Mouse (Mus musculus): ENCODE results near the gene March9.

The March9 gene

GRCm38 (mm10) chr10:127061513-127061912 is 1.5 kb upstream of the March9 start:
- Histone ChIP-seq H3K4me3 (replicated peaks; ENCODE audit: low read length) (no peak overlapping the region), H3K27me3 (ENCODE audit: insufficient read depth, low read length) (peaks cover 13% of the 10 kb centered on the region), H3K36me3 (ENCODE audit: insufficient read depth, low read length) (peaks cover 39% of the 10 kb centered on the region), H3K9me3 (ENCODE audit: low read length) (no peaks in the 10 kb centered on the region), H3K4me1 (replicated peaks; ENCODE audit: low read depth, low read length) (peaks cover 74% of the 10 kb centered on the region)
- TF ChIP-seq CTCF (conservative IDR thresholded peaks at IDR 0.05; ENCODE audit: low read length) (no peak), POU5F1 (IDR thresholded peaks at IDR 0.05; ENCODE audit: borderline replicate concordance, low read length) (no peak), NANOG (IDR thresholded peaks at IDR 0.05; ENCODE audit: borderline replicate concordance, low read length) (no peak)

GRCm38 (mm10) chr10:127061085-127061484 is 1.1 kb upstream of the March9 start:
- no peaks in the 10 kb centered on the region for H3K9me3 ChIP-seq (ENCODE audit: low read length)
- peaks cover 74% of the 10 kb centered on the region for H3K4me1 ChIP-seq (replicated peaks; ENCODE audit: low read depth, low read length)
- TF ChIP-seq POU5F1 (IDR thresholded peaks at IDR 0.05; ENCODE audit: borderline replicate concordance, low read length), result no peak
- no peak for TF ChIP-seq CTCF (conservative IDR thresholded peaks at IDR 0.05; ENCODE audit: low read length)
- TF ChIP-seq NANOG (IDR thresholded peaks at IDR 0.05; ENCODE audit: borderline replicate concordance, low read length), result no peak
- peaks cover 13% of the 10 kb centered on the region for H3K27me3 ChIP-seq (ENCODE audit: insufficient read depth, low read length)
- peak overlapping the region; percentile 85 for H3K4me3 ChIP-seq (replicated peaks; ENCODE audit: low read length)
- H3K36me3 ChIP-seq (ENCODE audit: insufficient read depth, low read length), result peaks cover 39% of the 10 kb centered on the region

GRCm38 (mm10) chr10:127059174-127059967 is 613 bp downstream of the March9 start:
- Histone ChIP-seq H3K4me1 (replicated peaks; ENCODE audit: low read depth, low read length) (peaks cover 69% of the 10 kb centered on the region), H3K27me3 (ENCODE audit: insufficient read depth, low read length) (peaks cover 13% of the 10 kb centered on the region), H3K9me3 (ENCODE audit: low read length) (no peaks in the 10 kb centered on the region), H3K36me3 (ENCODE audit: insufficient read depth, low read length) (peaks cover 39% of the 10 kb centered on the region), H3K4me3 (replicated peaks; ENCODE audit: low read length) (peak overlapping the region; percentile 85)
- TF ChIP-seq CTCF (conservative IDR thresholded peaks at IDR 0.05; ENCODE audit: low read length) (no peak), NANOG (IDR thresholded peaks at IDR 0.05; ENCODE audit: borderline replicate concordance, low read length) (no peak), POU5F1 (IDR thresholded peaks at IDR 0.05; ENCODE audit: borderline replicate concordance, low read length) (no peak)

GRCm38 (mm10) chr10:127058708-127059107 is 1.3 kb downstream of the March9 start:
- Histone ChIP-seq H3K36me3 (ENCODE audit: insufficient read depth, low read length) (peaks cover 42% of the 10 kb centered on the region), H3K9me3 (ENCODE audit: low read length) (no peaks in the 10 kb centered on the region), H3K27me3 (ENCODE audit: insufficient read depth, low read length) (peaks cover 13% of the 10 kb centered on the region), H3K4me1 (replicated peaks; ENCODE audit: low read depth, low read length) (peaks cover 70% of the 10 kb centered on the region), H3K4me3 (replicated peaks; ENCODE audit: low read length) (peak overlapping the region; percentile 58)
- TF ChIP-seq NANOG (IDR thresholded peaks at IDR 0.05; ENCODE audit: borderline replicate concordance, low read length), result no peak

GRCm38 (mm10) chr10:127058161-127058560 is 1.8 kb downstream of the March9 start:
- Histone ChIP-seq H3K4me1 (replicated peaks; ENCODE audit: low read depth, low read length) (peaks cover 73% of the 10 kb centered on the region), H3K4me3 (replicated peaks; ENCODE audit: low read length) (peak overlapping the region; percentile 58), H3K9me3 (ENCODE audit: low read length) (no peaks in the 10 kb centered on the region), H3K36me3 (ENCODE audit: insufficient read depth, low read length) (peaks cover 42% of the 10 kb centered on the region), H3K27me3 (ENCODE audit: insufficient read depth, low read length) (peaks cover 13% of the 10 kb centered on the region)
- TF ChIP-seq NANOG (IDR thresholded peaks at IDR 0.05; ENCODE audit: borderline replicate concordance, low read length), result no peak
- TF ChIP-seq CTCF (conservative IDR thresholded peaks at IDR 0.05; ENCODE audit: low read length), result peak; percentile 97

- Histone ChIP-seq H3K36me3 (ENCODE audit: insufficient read depth, low read length) (peaks cover 42% of the 10 kb centered on the region), H3K9me3 (ENCODE audit: low read length) (no peaks in the 10 kb centered on the region), H3K4me1 (replicated peaks; ENCODE audit: low read depth, low read length) (peaks cover 59% of the 10 kb centered on the region), H3K27me3 (ENCODE audit: insufficient read depth, low read length) (peaks cover 17% of the 10 kb centered on the region), H3K4me3 (replicated peaks; ENCODE audit: low read length) (peak overlapping the region; percentile 23; the same call in 1 of the 2 replicates)
- TF ChIP-seq POU5F1 (IDR thresholded peaks at IDR 0.05; ENCODE audit: borderline replicate concordance, low read length) (no peak), CTCF (conservative IDR thresholded peaks at IDR 0.05; ENCODE audit: low read length) (no peak), NANOG (IDR thresholded peaks at IDR 0.05; ENCODE audit: borderline replicate concordance, low read length) (no peak)
Measured at GRCm38 (mm10) chr10:127056490-127056889, 3.5 kb downstream of the March9 start.

GRCm38 (mm10) chr10:127055406-127055805 is 4.6 kb downstream of the March9 start:
- Histone ChIP-seq H3K36me3 (ENCODE audit: insufficient read depth, low read length) (peaks cover 42% of the 10 kb centered on the region), H3K4me3 (replicated peaks; ENCODE audit: low read length) (no peak overlapping the region), H3K4me1 (replicated peaks; ENCODE audit: low read depth, low read length) (peaks cover 49% of the 10 kb centered on the region), H3K27me3 (ENCODE audit: insufficient read depth, low read length) (peaks cover 28% of the 10 kb centered on the region), H3K9me3 (ENCODE audit: low read length) (peaks cover 8% of the 10 kb centered on the region)
- TF ChIP-seq CTCF (conservative IDR thresholded peaks at IDR 0.05; ENCODE audit: low read length), result no peak

- peaks cover 54% of the 10 kb centered on the region for H3K4me1 ChIP-seq (replicated peaks; ENCODE audit: low read depth, low read length)
- peaks cover 12% of the 10 kb centered on the region for H3K9me3 ChIP-seq (ENCODE audit: low read length)
- H3K4me3 ChIP-seq (replicated peaks; ENCODE audit: low read length), result no peak overlapping the region
- peaks cover 35% of the 10 kb centered on the region for H3K27me3 ChIP-seq (ENCODE audit: insufficient read depth, low read length)
- peaks cover 42% of the 10 kb centered on the region for H3K36me3 ChIP-seq (ENCODE audit: insufficient read depth, low read length)
- TF ChIP-seq CTCF (conservative IDR thresholded peaks at IDR 0.05; ENCODE audit: low read length), result peak; percentile 12; the same call in 1 of the 2 replicates
- TF ChIP-seq POU5F1 (IDR thresholded peaks at IDR 0.05; ENCODE audit: borderline replicate concordance, low read length), result no peak
- no peak for TF ChIP-seq NANOG (IDR thresholded peaks at IDR 0.05; ENCODE audit: borderline replicate concordance, low read length)
Measured at GRCm38 (mm10) chr10:127054646-127055045, 5.3 kb downstream of the March9 start.

- Histone ChIP-seq H3K4me3 (replicated peaks; ENCODE audit: low read length) (peak overlapping the region; percentile 64), H3K36me3 (ENCODE audit: insufficient read depth, low read length) (peaks cover 42% of the 10 kb centered on the region), H3K27me3 (ENCODE audit: insufficient read depth, low read length) (peaks cover 43% of the 10 kb centered on the region), H3K4me1 (replicated peaks; ENCODE audit: low read depth, low read length) (peaks cover 52% of the 10 kb centered on the region), H3K9me3 (ENCODE audit: low read length) (peaks cover 12% of the 10 kb centered on the region)
- no peak for TF ChIP-seq POU5F1 (IDR thresholded peaks at IDR 0.05; ENCODE audit: borderline replicate concordance, low read length)
- no peak for TF ChIP-seq CTCF (conservative IDR thresholded peaks at IDR 0.05; ENCODE audit: low read length)
- TF ChIP-seq NANOG (IDR thresholded peaks at IDR 0.05; ENCODE audit: borderline replicate concordance, low read length), result no peak
Measured at GRCm38 (mm10) chr10:127050119-127050474, 9.9 kb downstream of the March9 start.

Data from E14TG2a.4 (cell line).